ENCODE assay signal across 8 mouse cellular contexts in genomic region chr11:94473707-94474543, GRCm38 (mm10). TPM values are rescaled to one million over a fixed set of nuclear protein-coding genes. Genes with fewer than 3 reads are reported as not detected.
DNase-seq lines count a peak whose midpoint lies in the region; ATAC-seq and TF ChIP-seq lines count a peak whose summit lies in the region.

Gene Cacna1g (minus strand): TSS chr11:94474198.

- no peaks in the 10 kb centered on the region for H3K9me3 ChIP-seq in hindbrain, embryonic 12.5 days (replicated peaks)
- H3K9me3 ChIP-seq in lung, postnatal 0 days (ENCODE audit: low read length): no peaks in the 10 kb centered on the region

- H3K27me3 ChIP-seq in hindbrain, embryonic 12.5 days: peaks cover 48% of the 10 kb centered on the region
- H3K27me3 ChIP-seq in lung, postnatal 0 days (replicated peaks; ENCODE audit: insufficient read depth, low read length): peaks cover 20% of the 10 kb centered on the region

- H3K4me3 ChIP-seq in hindbrain, embryonic 12.5 days: peak within 1 kb of the TSS; percentile 88
- H3K4me3 ChIP-seq in lung, postnatal 0 days (ENCODE audit: low read depth, low read length): peak within 1 kb of the TSS; percentile 53

- DNase-seq in WW6 (ENCODE audit: low read depth, low spot score): peak; percentile 59
- DNase-seq in cerebellum, postnatal 36 days: peak; percentile 79 to 84
- peak; percentile 62 to 78 for DNase-seq in frontal cortex, postnatal 25 days (ENCODE audit: low spot score in 2 of 2)
- peak; percentile 82 to 92 for DNase-seq in layer of hippocampus, postnatal 14 days (ENCODE audit: low spot score in 2 of 2)
- DNase-seq in lung, postnatal 0 days (ENCODE audit: low spot score): peak; percentile 93
- DNase-seq in ovary, postnatal 36 days (ENCODE audit: low spot score): peak; percentile 85
- DNase-seq in thymus, postnatal 25 days: peak; percentile 78

- H3K36me3 ChIP-seq in hindbrain, embryonic 12.5 days: no peaks in the 10 kb centered on the region
- no peaks in the 10 kb centered on the region for H3K36me3 ChIP-seq in lung, postnatal 0 days (ENCODE audit: insufficient read depth, low read length)

- peak within 1 kb of the TSS; percentile 95 for H3K9ac ChIP-seq in hindbrain, embryonic 12.5 days
- H3K9ac ChIP-seq in lung, postnatal 0 days (replicated peaks; ENCODE audit: low read depth): peak within 1 kb of the TSS; percentile 52

- H3K4me2 ChIP-seq in hindbrain, embryonic 12.5 days (replicated peaks): peak within 1 kb of the TSS; percentile 97
- peak within 1 kb of the TSS; percentile 85 for H3K4me2 ChIP-seq in lung, postnatal 0 days (replicated peaks; ENCODE audit: low read depth, low read length)

- TF ChIP-seq CTCF in lung, postnatal 0 days (IDR thresholded peaks at IDR 0.05): no peak

- WGBS in hindbrain, embryonic 12.5 days: under 1% methylated on average over 35 of the region's 71 CpGs
- WGBS in lung, postnatal 0 days: under 1% methylated on average over 33 of the region's 71 CpGs

- peak within 1 kb of the TSS; percentile 80 for H3K27ac ChIP-seq in hindbrain, embryonic 12.5 days
- no peak within 1 kb of the TSS for H3K27ac ChIP-seq in lung, postnatal 0 days (ENCODE audit: low read length)

- H3K4me1 ChIP-seq in hindbrain, embryonic 12.5 days: peaks cover 65% of the 10 kb centered on the region
- H3K4me1 ChIP-seq in lung, postnatal 0 days (ENCODE audit: insufficient read depth, low read depth, low read length): peaks cover 18% of the 10 kb centered on the region

- ATAC-seq in hindbrain, embryonic 12.5 days (ENCODE audit: low FRiP score): peak; percentile 76
- ATAC-seq in lung, postnatal 0 days: peak; percentile 94

- no peak for TF ChIP-seq EP300 in lung, postnatal 0 days (IDR thresholded peaks at IDR 0.05)

RNA-seq across cellular contexts. Expression of gene Cacna1g, which starts in this region (rescaled TPM):
- polyA plus RNA-seq in hindbrain, embryonic 12.5 days (2016; fragmentation: Nextera tagmentation; extraction: Ambion mirVana): 19.1 and 21.4 TPM in 2 replicates
- 10 to 100 TPM; 74.7 to 92.9 TPM for total RNA-seq in layer of hippocampus, postnatal 14 days (2021)
- 1.4 and 3.1 TPM in 2 replicates for polyA plus RNA-seq in lung, postnatal 0 days (2015; fragmentation: Nextera tagmentation; extraction: Ambion mirVana)
